Mouse (Mus musculus): Measurements from ENCODE around the gene Ppip5k2. TPM values are rescaled to one million over a fixed set of nuclear protein-coding genes. Genes with fewer than 3 reads are reported as not detected.

The Ppip5k2 gene
- polyA plus RNA-seq, 1 experiment: 4.6 TPM

DNA sequence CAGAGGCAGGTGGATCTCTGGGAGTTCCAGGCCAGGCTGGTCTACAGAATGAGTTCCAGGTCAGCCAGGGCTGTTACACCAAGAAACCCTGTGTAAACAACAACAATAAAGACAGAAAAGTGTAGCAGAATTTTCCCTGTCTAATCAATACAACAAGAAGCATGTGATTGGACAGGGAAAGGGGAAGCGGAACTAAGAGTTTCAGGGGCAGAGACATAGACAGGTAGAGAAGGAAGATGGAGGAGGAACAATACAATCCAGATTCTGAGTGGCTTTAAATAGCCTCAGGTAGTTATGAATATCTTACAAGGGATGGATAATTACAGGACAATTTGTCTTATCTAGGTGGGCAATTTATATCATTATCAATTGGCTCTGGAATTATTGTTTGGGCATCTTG, 102.9 kb downstream of the Ppip5k2 start:
- no peaks in the 10 kb centered on the region for H3K36me3 ChIP-seq (ENCODE audit: control insufficient read depth, insufficient read depth, low read length)
- H3K4me1 ChIP-seq (ENCODE audit: control insufficient read depth, insufficient read depth, insufficient read length, low read length): peaks cover 6% of the 10 kb centered on the region; the same call in 1 of the 2 replicates
- no peaks in the 10 kb centered on the region; the same call in 1 of the 2 replicates for H3K27me3 ChIP-seq (ENCODE audit: control insufficient read depth, insufficient read depth, low read length)
- TF ChIP-seq CTCF (IDR thresholded peaks at IDR 0.05; ENCODE audit: extremely low read depth, insufficient read length, insufficient replicate concordance, low read depth, low read length) (no peak), POLR2A (IDR thresholded peaks at IDR 0.05; ENCODE audit: low read depth, low read length) (no peak)
- H3K4me3 ChIP-seq (ENCODE audit: low read depth, low read length): no peak overlapping the region
- H3K27ac ChIP-seq (ENCODE audit: insufficient read depth, low read depth, low read length): no peak overlapping the region
- WGBS: 95% methylated on average over 1 of the region's 1 CpGs

DNA sequence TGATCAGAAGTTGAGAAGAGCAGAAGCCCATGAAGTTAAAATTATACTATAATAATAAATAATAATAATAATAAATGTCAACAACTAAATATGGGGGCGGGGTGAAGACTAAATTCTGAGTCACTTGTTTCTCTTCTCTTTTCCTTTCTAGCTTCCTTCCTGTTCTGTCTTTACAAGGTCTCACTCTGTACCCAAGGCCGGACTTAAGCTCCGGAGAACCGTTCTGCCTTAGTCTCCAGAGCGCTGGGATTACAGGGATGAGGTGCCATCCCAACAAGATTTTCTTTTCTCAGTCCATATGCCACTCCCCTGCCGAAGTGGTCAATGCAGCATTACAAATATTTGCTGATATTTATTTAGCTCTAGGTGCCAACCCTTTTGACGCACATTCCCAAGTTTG, 107.9 kb downstream of the Ppip5k2 start:
- Histone ChIP-seq H3K4me3 (ENCODE audit: low read depth, low read length) (peak overlapping the region; percentile 99), H3K4me1 (ENCODE audit: control insufficient read depth, insufficient read depth, insufficient read length, low read length) (peaks cover 11% of the 10 kb centered on the region; the same call in 1 of the 2 replicates), H3K27ac (ENCODE audit: insufficient read depth, low read depth, low read length) (peak overlapping the region; percentile 88), H3K27me3 (ENCODE audit: control insufficient read depth, insufficient read depth, low read length) (no peaks in the 10 kb centered on the region; the same call in 1 of the 2 replicates), H3K36me3 (ENCODE audit: control insufficient read depth, insufficient read depth, low read length) (no peaks in the 10 kb centered on the region)
- TF ChIP-seq CTCF (IDR thresholded peaks at IDR 0.05; ENCODE audit: extremely low read depth, insufficient read length, insufficient replicate concordance, low read depth, low read length) (no peak), POLR2A (IDR thresholded peaks at IDR 0.05; ENCODE audit: low read depth, low read length) (no peak)
- 12% methylated on average over 7 of the region's 7 CpGs for WGBS

- peaks cover 11% of the 10 kb centered on the region; the same call in 1 of the 2 replicates for H3K4me1 ChIP-seq (ENCODE audit: control insufficient read depth, insufficient read depth, insufficient read length, low read length)
- peak within 1 kb of the TSS; percentile 99 for H3K4me3 ChIP-seq (ENCODE audit: low read depth, low read length)
- no peaks in the 10 kb centered on the region; the same call in 1 of the 2 replicates for H3K27me3 ChIP-seq (ENCODE audit: control insufficient read depth, insufficient read depth, low read length)
- WGBS: 1% methylated on average over 103 of the region's 106 CpGs
- H3K36me3 ChIP-seq (ENCODE audit: control insufficient read depth, insufficient read depth, low read length): no peaks in the 10 kb centered on the region
- TF ChIP-seq CTCF (IDR thresholded peaks at IDR 0.05; ENCODE audit: extremely low read depth, insufficient read length, insufficient replicate concordance, low read depth, low read length) (no peak), POLR2A (IDR thresholded peaks at IDR 0.05; ENCODE audit: low read depth, low read length) (peak; percentile 21; the same call in 1 of the 2 replicates)
- peak within 1 kb of the TSS; percentile 97 for H3K27ac ChIP-seq (ENCODE audit: insufficient read depth, low read depth, low read length)
Measured at GRCm38 (mm10) chr1:97661406-97662241, 108.6 kb downstream of the Ppip5k2 start, which contains the start of gene D1Ertd622e. Gene D1Ertd622e (minus strand): TSS chr1:97662074.

GRCm38 (mm10) chr1:97660687-97661405, 109.4 kb downstream of the Ppip5k2 start:
- peak overlapping the region; percentile 97 for H3K27ac ChIP-seq (ENCODE audit: insufficient read depth, low read depth, low read length)
- H3K4me3 ChIP-seq (ENCODE audit: low read depth, low read length): peak overlapping the region; percentile 99
- no peaks in the 10 kb centered on the region; the same call in 1 of the 2 replicates for H3K27me3 ChIP-seq (ENCODE audit: control insufficient read depth, insufficient read depth, low read length)
- WGBS: under 1% methylated on average over 92 of the region's 93 CpGs
- no peak; the same call in 1 of the 2 replicates for TF ChIP-seq POLR2A (IDR thresholded peaks at IDR 0.05; ENCODE audit: low read depth, low read length)
- peak; percentile 22; the same call in 1 of the 2 replicates for TF ChIP-seq CTCF (IDR thresholded peaks at IDR 0.05; ENCODE audit: extremely low read depth, insufficient read length, insufficient replicate concordance, low read depth, low read length)
- peaks cover 8% of the 10 kb centered on the region; the same call in 1 of the 2 replicates for H3K4me1 ChIP-seq (ENCODE audit: control insufficient read depth, insufficient read depth, insufficient read length, low read length)
- H3K36me3 ChIP-seq (ENCODE audit: control insufficient read depth, insufficient read depth, low read length): no peaks in the 10 kb centered on the region

DNA sequence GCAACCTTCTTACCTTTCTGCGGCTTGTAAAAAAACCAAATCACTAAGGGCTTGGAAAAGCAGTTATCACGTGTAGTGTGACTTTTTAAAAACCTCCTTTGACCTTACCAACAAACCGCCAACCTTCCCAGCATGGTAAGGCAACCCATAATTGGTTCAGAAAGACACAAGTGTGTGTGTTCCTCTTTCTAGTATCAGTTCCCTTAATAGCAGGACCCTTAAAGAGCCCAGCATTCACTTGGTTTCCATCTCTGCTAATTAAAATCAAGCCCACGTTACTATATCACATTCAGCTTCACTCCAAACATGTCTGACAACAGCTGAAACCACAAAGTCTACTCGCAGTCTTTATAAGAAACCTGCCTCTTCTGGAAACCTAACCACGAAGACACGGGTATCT, 110.8 kb downstream of the Ppip5k2 start:
- Histone ChIP-seq H3K27me3 (ENCODE audit: control insufficient read depth, insufficient read depth, low read length) (no peaks in the 10 kb centered on the region), H3K36me3 (ENCODE audit: control insufficient read depth, insufficient read depth, low read length) (no peaks in the 10 kb centered on the region), H3K4me3 (ENCODE audit: low read depth, low read length) (no peak overlapping the region), H3K4me1 (ENCODE audit: control insufficient read depth, insufficient read depth, insufficient read length, low read length) (peaks cover 8% of the 10 kb centered on the region; the same call in 1 of the 2 replicates), H3K27ac (ENCODE audit: insufficient read depth, low read depth, low read length) (0 out of 2 replicates have a peak overlapping the region, but pooled peaks have one; percentile 19)
- no peak for TF ChIP-seq POLR2A (IDR thresholded peaks at IDR 0.05; ENCODE audit: low read depth, low read length)
- no peak for TF ChIP-seq CTCF (IDR thresholded peaks at IDR 0.05; ENCODE audit: extremely low read depth, insufficient read length, insufficient replicate concordance, low read depth, low read length)
- WGBS: 62% methylated on average over 7 of the region's 7 CpGs

DNA sequence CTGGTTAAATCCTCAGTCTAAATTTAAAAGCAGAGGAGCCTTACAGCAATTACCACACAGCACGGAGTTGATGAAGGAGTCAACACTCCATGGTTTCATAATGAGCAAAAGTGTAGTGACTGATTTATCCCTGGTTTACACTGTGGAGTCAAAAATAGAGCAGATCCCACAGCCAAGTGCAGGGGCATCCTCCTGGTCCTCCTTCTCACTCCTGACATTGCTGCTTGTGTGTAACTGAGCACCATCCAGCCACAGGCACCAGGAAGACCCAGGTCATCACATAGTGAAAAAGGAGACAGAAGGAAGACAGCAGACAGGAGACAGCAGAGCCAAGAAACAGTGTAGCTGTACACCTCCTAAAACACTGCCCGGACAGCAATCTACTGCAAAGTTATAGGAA, 112.4 kb downstream of the Ppip5k2 start:
- peaks cover 2% of the 10 kb centered on the region; the same call in 1 of the 2 replicates for H3K36me3 ChIP-seq (ENCODE audit: control insufficient read depth, insufficient read depth, low read length)
- H3K27me3 ChIP-seq (ENCODE audit: control insufficient read depth, insufficient read depth, low read length): no peaks in the 10 kb centered on the region
- no peak overlapping the region for H3K4me3 ChIP-seq (ENCODE audit: low read depth, low read length)
- no peak for TF ChIP-seq CTCF (IDR thresholded peaks at IDR 0.05; ENCODE audit: extremely low read depth, insufficient read length, insufficient replicate concordance, low read depth, low read length)
- TF ChIP-seq POLR2A (IDR thresholded peaks at IDR 0.05; ENCODE audit: low read depth, low read length): no peak
- peaks cover 8% of the 10 kb centered on the region; the same call in 1 of the 2 replicates for H3K4me1 ChIP-seq (ENCODE audit: control insufficient read depth, insufficient read depth, insufficient read length, low read length)
- no peak overlapping the region for H3K27ac ChIP-seq (ENCODE audit: insufficient read depth, low read depth, low read length)
- WGBS: 70% methylated on average over 2 of the region's 2 CpGs
